Mouse (Mus musculus) lung, postnatal 0 days (tissue): ENCODE results near the gene Set.

Source experiments
- CTCF ChIP-seq: IDR thresholded peaks from 2 replicates; pipeline ENCODE4 v1.5.1; 2016; ENCODE audit warnings: antibody characterized with exemption, mild to moderate bottlenecking
- EP300 ChIP-seq: IDR thresholded peaks from 2 replicates; pipeline ENCODE4 v1.6.1; 2016; ENCODE audit warnings: antibody characterized with exemption, mild to moderate bottlenecking, control low read depth

- TF ChIP-seq CTCF (no peak), EP300 (no peak)
These were observed 10.8 kb downstream of the Set start for GRCm38 (mm10) chr2:30067962-30068361.
